Comparison of ENCODE assay signal across 21 mouse cellular contexts in genomic region chr7:92675131-92675530, GRCm38 (mm10). TPM values are rescaled to one million over a fixed set of nuclear protein-coding genes. Genes with fewer than 3 reads are reported as not detected.
DNase-seq lines count a peak whose midpoint lies in the region; TF ChIP-seq lines count a peak whose summit lies in the region.
"Had no signal": no experiment of that assay in that cellular context is flagged by ENCODE, and none has a peak within 500 bp of the region (broad histone marks: within the 10 kb centered on the region; RNA-seq: fewer than 3 reads in every experiment).

No protein-coding gene starts in this region.

- peak overlapping the region; percentile 24 for H3K4me3 ChIP-seq in E14TG2a.4 (replicated peaks; ENCODE audit: low read length)
- no peak overlapping the region for H3K4me3 ChIP-seq in embryonic facial prominence, embryonic 10.5 days
- no peak overlapping the region for H3K4me3 ChIP-seq in cerebellum, adult 2 months (replicated peaks; ENCODE audit: insufficient read depth, low read depth, low read length)
- H3K4me3 ChIP-seq: embryonic facial prominence, embryonic 12.5 days; forebrain, embryonic 13.5 days; forebrain, embryonic 15.5 days had no signal

- H3K9me3 ChIP-seq in E14TG2a.4 (ENCODE audit: low read length): no peaks in the 10 kb centered on the region
- H3K9me3 ChIP-seq in embryonic facial prominence, embryonic 10.5 days: no peaks in the 10 kb centered on the region
- H3K9me3 ChIP-seq: embryonic facial prominence, embryonic 12.5 days; forebrain, embryonic 13.5 days; forebrain, embryonic 15.5 days had no signal

- DNase-seq in ES-CJ7 (ENCODE audit: low read depth, low spot score) (peak; percentile 75), R1 (ENCODE audit: low read depth, low spot score) (peak; percentile 32)
- no peak for DNase-seq in embryonic facial prominence, embryonic 10.5 days (ENCODE audit: low spot score)
- no peak for DNase-seq in adrenal gland, postnatal 10 days
- DNase-seq in cerebellum, adult 2 months: no peak
- DNase-seq: adrenal gland, adult 8-10 months; adrenal gland, postnatal 36 days; B cell, adult 2 months; cerebellum, adult 11-12 months; cerebellum, adult 8-10 months; cerebellum, adult 9-11 months; cerebellum, postnatal 14 days; cerebellum, postnatal 36 days; embryo, embryonic 11 days; forebrain, postnatal 0 days had no signal

- H3K36me3 ChIP-seq in E14TG2a.4 (ENCODE audit: insufficient read depth, low read length): no peaks in the 10 kb centered on the region
- no peaks in the 10 kb centered on the region for H3K36me3 ChIP-seq in embryonic facial prominence, embryonic 10.5 days (replicated peaks)
- H3K36me3 ChIP-seq: embryonic facial prominence, embryonic 12.5 days; forebrain, embryonic 15.5 days; G1E had no signal

- no peaks in the 10 kb centered on the region for H3K27me3 ChIP-seq in E14TG2a.4 (ENCODE audit: insufficient read depth, low read length)
- H3K27me3 ChIP-seq in embryonic facial prominence, embryonic 10.5 days (replicated peaks; ENCODE audit: low read depth, poor library complexity, severe bottlenecking): no peaks in the 10 kb centered on the region
- H3K27me3 ChIP-seq in cerebellum, adult 2 months (ENCODE audit: control insufficient read depth, insufficient read depth, low read length): no peaks in the 10 kb centered on the region
- H3K27me3 ChIP-seq: embryonic facial prominence, embryonic 12.5 days; forebrain, embryonic 13.5 days; forebrain, embryonic 15.5 days had no signal

- TF ChIP-seq POLR2A in cerebellum, adult 2 months (IDR thresholded peaks at IDR 0.05; ENCODE audit: borderline replicate concordance, insufficient read depth, low read length): no peak

- H3K4me1 ChIP-seq in E14TG2a.4 (replicated peaks; ENCODE audit: low read depth, low read length): peaks cover 36% of the 10 kb centered on the region
- H3K4me1 ChIP-seq in embryonic facial prominence, embryonic 10.5 days: peaks cover 6% of the 10 kb centered on the region
- H3K4me1 ChIP-seq in cerebellum, adult 2 months (ENCODE audit: control insufficient read depth, insufficient read depth, low read length): no peaks in the 10 kb centered on the region
- H3K4me1 ChIP-seq: embryonic facial prominence, embryonic 12.5 days; forebrain, embryonic 13.5 days had no signal

- no peak for TF ChIP-seq CTCF in E14TG2a.4 (conservative IDR thresholded peaks at IDR 0.05; ENCODE audit: low read length)
- no peak for TF ChIP-seq CTCF in cerebellum, adult 2 months (IDR thresholded peaks at IDR 0.05; ENCODE audit: borderline replicate concordance, insufficient read depth, low read depth, low read length)

- no peak overlapping the region for H3K27ac ChIP-seq in embryonic facial prominence, embryonic 10.5 days (replicated peaks)
- H3K27ac ChIP-seq in cerebellum, adult 2 months (ENCODE audit: insufficient read depth, low read length): no peak overlapping the region
- H3K27ac ChIP-seq: embryonic facial prominence, embryonic 12.5 days; forebrain, embryonic 13.5 days; forebrain, embryonic 15.5 days had no signal

- WGBS in embryonic facial prominence, embryonic 10.5 days: 88% methylated on average over 3 of the region's 3 CpGs
- WGBS in cerebellum, adult 2 months: 93% methylated on average over 3 of the region's 3 CpGs

RNA-seq across cellular contexts. Expression of gene Pcf11, which starts 5.4 kb away (rescaled TPM):
- polyA plus RNA-seq in embryonic facial prominence, embryonic 10.5 days (2016; fragmentation: Nextera tagmentation; extraction: Ambion mirVana): 18.4 and 20.6 TPM in 2 replicates
- 10 to 100 TPM; 45.5 to 60.2 TPM for total RNA-seq in adrenal gland, postnatal 10 days (2021)
- 34.9 and 37.7 TPM in 2 replicates for polyA plus RNA-seq in cerebellum, adult 2 months (2012; rRNA removed)

RNA-seq across cellular contexts. Expression of gene Ankrd42, which starts 38.2 kb away (rescaled TPM):
- polyA plus RNA-seq in embryonic facial prominence, embryonic 10.5 days (2016; fragmentation: Nextera tagmentation; extraction: Ambion mirVana): 10.0 and 11.4 TPM in 2 replicates
- 1 to 10 TPM; 6.5 to 6.9 TPM for total RNA-seq in adrenal gland, postnatal 10 days (2021)
- polyA plus RNA-seq in cerebellum, adult 2 months (2012; rRNA removed): 8.1 and 9.3 TPM in 2 replicates
- polyA plus RNA-seq: activated CD4-positive, CD25-positive, alpha-beta regulatory T cell, adult 4 months had no signal

Comparison
In these comparisons a context has a peak if more than half of its experiments do, and no peak if none do; other contexts are left out.
1. DNase-seq: peak in ES-CJ7 (single experiment) and R1 (single experiment); none in embryonic facial prominence, embryonic 10.5 days (single experiment), adrenal gland, postnatal 10 days (single experiment) and cerebellum, adult 2 months (0 of 2).